Mouse (Mus musculus): ENCODE measurements around the gene Svep1.

The Svep1 gene

GRCm38 (mm10) chr4:58206115-58206945, at the start of gene Svep1:
TSS of gene Svep1 (minus strand) at chr4:58206859.
- DNase-seq (ENCODE audit: low spot score in 2 of 2) = peak in 1 of 2 experiments; percentile 28

DNA sequence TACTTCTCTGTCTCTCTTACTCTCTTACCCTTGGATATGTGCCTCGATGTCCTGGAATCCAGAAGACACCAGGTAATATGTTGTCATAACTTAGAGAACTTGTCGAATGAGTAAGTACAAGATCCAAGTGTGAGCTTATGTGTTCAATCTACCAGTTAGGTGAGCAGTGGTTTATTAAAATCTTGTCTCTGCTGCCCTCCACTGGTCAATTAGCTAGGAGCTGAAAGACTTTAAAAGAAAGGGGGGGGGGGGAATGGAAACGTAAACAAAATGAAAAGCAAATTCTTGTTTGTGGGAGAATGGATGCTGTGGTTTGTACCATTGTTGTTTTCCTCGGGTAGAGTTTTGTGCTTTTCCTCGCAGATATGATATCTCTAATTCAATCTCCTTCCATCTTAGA, 46.8 kb upstream of the Svep1 start:
- DNase-seq (ENCODE audit: low spot score in 2 of 2) = peak in 1 of 2 experiments; percentile 42

GRCm38 (mm10) chr4:58252381-58252780, 45.7 kb upstream of the Svep1 start:
- DNase-seq (ENCODE audit: low spot score in 2 of 2) = no peak

DNA sequence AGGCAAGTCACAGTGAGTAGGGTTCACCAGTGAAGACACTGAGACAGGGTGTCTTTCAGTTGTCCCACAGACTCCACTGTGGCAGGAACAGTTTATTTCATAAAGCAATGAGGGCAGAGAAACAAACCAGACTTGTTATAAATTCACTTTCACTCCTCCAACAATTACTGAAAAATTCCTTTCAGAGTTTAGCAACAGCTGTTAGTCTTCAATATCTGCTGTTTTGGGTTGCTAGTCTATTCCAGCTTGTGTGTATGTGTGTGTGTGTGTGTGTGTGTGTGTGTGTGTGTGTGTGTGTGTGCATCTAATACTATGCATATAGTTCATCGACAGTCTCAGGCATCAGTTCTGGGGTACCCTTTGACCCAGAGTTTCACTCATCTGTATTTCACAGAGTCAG, 38.9 kb upstream of the Svep1 start:
- DNase-seq (ENCODE audit: low spot score in 2 of 2) = no peak

DNA sequence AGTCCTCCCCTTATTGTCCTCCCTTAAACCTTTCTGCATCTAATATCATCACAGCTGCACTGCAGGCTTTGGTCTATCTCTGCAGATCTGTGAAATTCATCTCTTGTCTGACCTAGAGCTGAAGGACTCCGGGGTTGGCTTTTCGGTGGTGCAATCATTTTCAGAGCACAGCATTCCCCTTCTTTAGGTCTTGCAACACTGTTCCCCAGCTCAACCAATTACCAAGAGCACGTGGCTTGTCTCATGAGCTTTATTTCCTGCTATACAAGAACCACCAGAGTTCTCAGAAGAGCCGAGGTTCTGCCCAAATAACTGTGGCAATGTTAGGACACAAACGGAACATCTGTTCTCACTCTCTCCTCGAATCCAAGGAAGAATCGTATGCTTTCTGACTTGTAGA, 33.8 kb upstream of the Svep1 start:
- no peak for DNase-seq (ENCODE audit: low spot score in 2 of 2)

GRCm38 (mm10) chr4:58235828-58236227, 29.2 kb upstream of the Svep1 start:
- no peak for DNase-seq (ENCODE audit: low spot score in 2 of 2)

DNA sequence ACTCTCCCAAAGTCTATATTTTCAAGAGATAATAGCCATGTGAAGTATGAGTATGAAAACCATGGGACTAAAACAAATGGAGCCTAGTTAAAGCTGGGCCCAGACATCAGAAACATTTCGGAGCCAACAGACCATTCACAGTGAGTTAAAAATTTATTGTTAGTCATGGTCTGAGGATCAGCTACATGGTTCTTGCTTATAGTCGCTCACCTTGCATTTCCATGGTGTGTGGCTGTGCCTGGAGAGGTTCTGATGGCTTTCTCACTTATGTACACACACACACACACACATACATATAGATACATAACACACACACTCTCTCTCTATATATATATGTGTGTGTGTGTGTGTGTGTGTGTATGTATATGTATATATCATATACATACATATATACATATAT, 16.8 kb upstream of the Svep1 start:
- no peak for DNase-seq (ENCODE audit: low spot score in 2 of 2)

DNA sequence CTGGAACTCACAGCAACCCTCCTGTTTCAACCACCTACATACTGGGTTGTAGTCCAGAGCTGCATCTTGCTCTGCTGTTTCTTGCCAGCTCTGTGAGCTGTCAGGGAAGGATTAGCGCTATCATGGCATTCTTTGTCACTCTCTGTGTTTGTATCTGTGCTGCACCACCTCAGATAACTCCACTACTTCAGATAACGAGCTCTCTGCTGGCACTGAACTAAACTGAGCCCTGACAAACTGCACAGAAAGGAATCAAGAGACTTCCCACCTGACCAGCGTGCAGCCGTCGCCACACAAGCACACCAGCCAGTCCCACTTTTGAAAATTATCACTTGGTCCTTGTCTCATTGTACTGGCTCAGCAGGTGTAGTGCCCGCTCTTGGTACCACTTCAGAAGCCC, 4.7 kb upstream of the Svep1 start:
- DNase-seq (ENCODE audit: low spot score in 2 of 2) = no peak

DNA sequence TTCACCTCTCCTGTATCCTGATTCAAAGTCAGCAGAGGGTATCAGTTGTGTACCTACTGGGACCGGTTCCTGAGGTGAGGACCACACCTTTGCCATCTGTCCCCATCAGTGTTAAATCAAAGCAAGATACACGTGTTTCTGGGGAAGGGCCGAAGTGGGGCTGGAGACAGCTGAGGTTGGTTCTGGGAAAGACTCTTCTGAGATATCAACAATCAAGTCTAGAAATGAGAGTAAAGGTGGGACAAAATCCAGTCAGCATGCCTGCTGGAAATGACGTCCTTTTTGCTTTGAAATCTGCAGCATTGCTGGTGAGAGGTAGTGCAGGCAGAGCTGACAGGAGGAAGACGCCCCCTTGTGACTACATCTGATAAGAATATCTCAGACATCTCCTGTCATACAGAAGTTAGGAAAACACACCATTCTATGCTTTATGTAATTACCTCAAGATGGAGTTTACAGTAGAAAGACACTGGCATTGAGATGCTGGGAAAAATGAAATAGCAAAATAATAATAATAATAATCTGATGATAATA, 4.0 kb upstream of the Svep1 start:
- no peak for DNase-seq (ENCODE audit: low spot score in 2 of 2)

GRCm38 (mm10) chr4:58205750-58206114, 927 bp downstream of the Svep1 start:
- DNase-seq (ENCODE audit: low spot score in 2 of 2) = peak in 1 of 2 experiments; percentile 26

DNA sequence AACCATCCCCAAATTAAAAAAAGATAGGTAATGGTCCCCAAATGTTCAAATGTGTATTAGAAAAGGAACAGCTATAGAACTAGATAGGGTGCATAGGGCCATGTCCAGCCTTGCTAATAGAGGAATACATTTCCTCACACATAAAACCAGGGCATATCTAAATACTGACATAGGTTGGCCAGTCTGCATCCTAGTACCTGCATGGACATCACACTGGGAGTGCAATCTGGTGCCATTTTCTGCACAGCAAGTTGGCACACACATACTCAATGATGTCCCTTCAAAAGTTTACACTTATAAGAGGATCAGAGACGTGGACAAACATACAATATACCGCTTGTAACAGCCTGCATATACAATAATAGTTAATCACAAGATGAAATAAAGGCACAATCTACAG, 5.0 kb downstream of the Svep1 start:
- DNase-seq (ENCODE audit: low spot score in 2 of 2) = no peak

DNA sequence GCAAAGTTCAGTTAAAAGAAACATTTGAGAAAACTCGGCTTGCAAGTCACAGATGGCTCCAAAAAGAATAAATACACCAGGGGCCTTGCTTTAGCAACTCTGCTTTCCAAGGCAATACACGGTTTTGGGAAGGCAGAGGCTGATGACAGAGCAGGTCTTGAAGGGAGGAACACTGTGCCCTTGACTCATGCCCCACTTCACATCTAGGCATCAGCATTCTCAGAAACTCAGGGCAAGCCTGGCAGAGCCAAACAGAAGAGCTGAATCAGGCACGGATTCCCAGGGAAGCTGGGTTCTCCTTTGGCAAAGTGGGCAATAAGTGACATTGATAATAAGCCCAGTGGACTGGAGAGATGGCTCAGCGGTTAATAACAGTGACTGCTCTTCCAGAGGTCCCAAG, 5.8 kb downstream of the Svep1 start:
- DNase-seq (ENCODE audit: low spot score in 2 of 2) = no peak

- DNase-seq (ENCODE audit: low spot score in 2 of 2) = no peak
Measured at GRCm38 (mm10) chr4:58197230-58197629, 9.4 kb downstream of the Svep1 start.

DNA sequence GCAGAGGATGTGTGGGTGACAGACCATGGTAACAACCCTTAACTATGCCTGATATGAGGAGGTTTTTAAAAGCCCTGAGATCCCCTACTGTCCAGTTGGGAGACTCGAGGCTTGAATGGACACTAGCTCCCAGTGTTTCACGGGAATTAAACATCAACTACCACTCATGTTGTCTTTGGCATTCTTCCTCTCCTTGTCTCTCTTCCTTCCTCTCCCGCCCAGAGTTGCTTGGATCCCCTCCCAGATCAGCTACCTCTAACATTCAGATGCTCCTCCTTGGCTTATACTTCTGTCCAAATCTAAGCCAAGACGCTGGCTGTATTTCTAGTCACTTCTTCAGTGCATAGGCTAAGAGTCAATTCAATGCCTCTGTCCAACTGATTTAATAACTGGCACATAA, 9.9 kb downstream of the Svep1 start:
- DNase-seq (ENCODE audit: low spot score in 2 of 2) = no peak

DNA sequence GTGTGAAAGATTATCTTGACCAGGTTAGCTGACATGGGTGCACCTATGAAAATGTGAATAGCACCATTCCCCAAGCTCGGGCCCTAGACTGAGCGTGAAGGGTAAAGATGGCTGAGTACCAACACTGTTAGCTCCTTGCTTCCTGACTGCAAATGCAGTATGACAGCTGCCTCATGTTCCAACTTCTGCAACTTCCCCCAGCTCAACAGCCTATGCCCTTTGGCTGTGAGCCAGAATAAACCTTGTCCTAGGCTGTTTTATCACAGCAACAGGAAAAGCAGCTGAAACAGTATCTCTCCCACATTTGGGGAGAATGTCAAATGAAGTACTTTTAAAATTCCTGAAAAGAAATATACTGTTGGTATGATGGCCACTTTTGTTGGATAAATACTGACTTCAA, 10.7 kb downstream of the Svep1 start:
- DNase-seq (ENCODE audit: low spot score in 2 of 2) = no peak

- DNase-seq (ENCODE audit: low spot score in 2 of 2) = no peak
Measured at GRCm38 (mm10) chr4:58189281-58189680, 17.4 kb downstream of the Svep1 start.

GRCm38 (mm10) chr4:58185401-58185800, 21.3 kb downstream of the Svep1 start:
- no peak for DNase-seq (ENCODE audit: low spot score in 2 of 2)

GRCm38 (mm10) chr4:58184681-58185341, 21.8 kb downstream of the Svep1 start:
- no peak for DNase-seq (ENCODE audit: low spot score in 2 of 2)

- no peak for DNase-seq (ENCODE audit: low spot score in 2 of 2)
Measured at GRCm38 (mm10) chr4:58183897-58184296, 22.8 kb downstream of the Svep1 start.

DNA sequence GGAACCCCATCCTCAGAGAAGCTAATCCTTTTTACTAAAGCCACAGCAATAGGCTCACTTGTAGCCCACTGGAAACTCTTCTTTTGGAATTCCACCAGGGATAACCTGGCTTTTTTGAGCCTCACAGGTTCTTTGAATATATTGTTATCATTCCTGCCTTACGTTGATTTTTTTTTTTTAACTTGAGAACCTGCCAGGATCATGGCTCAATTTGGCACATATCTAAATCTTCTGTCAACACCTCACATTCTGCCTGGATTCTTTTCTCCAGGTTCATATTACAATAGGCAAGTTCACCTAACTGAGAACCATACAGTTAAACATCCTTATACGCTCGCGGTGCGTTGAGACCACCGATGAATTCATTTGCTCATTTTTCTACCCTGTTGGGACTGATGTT, 28.2 kb downstream of the Svep1 start:
- no peak for DNase-seq (ENCODE audit: low spot score in 2 of 2)

DNA sequence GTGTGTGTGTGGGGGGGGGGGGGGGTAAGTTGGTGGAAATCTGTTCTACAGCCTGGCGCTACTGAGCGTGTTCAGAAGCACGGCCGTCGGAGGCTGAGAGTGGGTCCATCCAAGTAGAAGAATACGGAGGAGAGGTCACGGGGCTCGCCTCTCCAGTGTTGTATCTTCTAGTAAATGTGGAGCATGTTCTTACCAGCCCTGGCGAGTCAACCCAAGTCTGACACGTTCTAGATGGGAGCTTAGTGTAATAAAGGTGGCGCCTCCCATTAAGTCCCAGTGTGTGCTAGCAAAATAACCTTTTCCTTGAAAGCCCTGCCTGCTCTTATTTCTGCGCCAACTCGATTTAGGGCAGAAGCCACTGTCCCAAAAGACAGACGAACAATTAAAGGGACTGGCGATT, 29.4 kb downstream of the Svep1 start:
- no peak for DNase-seq (ENCODE audit: low spot score in 2 of 2)

GRCm38 (mm10) chr4:58174435-58174987, 32.1 kb downstream of the Svep1 start:
- peak; percentile 31 to 85 for DNase-seq (ENCODE audit: low spot score in 2 of 2)

DNA sequence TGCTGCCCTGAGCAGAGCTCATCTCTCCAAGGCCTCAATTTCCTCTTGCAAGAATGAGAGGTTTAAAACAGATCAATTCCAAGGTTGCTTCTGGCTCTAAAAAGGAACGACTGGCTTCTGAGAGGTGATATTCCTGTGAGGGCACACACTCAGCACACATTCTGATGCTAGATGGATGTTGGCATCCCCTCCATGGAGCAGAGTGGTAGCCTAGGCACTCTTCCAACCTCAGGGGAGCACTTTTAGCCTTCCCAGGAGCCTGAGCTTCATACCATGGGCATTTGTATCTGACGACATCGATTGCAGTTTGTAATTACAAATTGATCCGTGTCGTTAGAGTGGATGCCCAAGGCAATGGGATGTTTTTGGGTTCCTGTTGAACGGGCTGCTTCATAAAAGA, 33.3 kb downstream of the Svep1 start:
- DNase-seq (ENCODE audit: low spot score in 2 of 2) = no peak

Data from cerebellum, postnatal 4 days (tissue).